Mouse (Mus musculus): ENCODE measurements at regions not wholly inside any gene's neighbourhood (a gene's known extent, or its start where the extent isn't known, plus 50 kb on each side); places are given as distances from the start of the nearest gene placed in this dataset.

GRCm38 (mm10) chr14:105815827-105816226 is 80.8 kb downstream of the Spry2 start:
- DNase-seq (ENCODE audit: low spot score) = no peak
- Histone ChIP-seq H3K9me3 (ENCODE audit: control insufficient read depth, low read length) (no peaks in the 10 kb centered on the region), H3K27ac (ENCODE audit: low read depth) (no peak overlapping the region), H3K9ac (ENCODE audit: low read length) (0 out of 2 replicates have a peak overlapping the region, but pooled peaks have one; percentile 10), H3K4me3 (ENCODE audit: low read depth, low read length) (0 out of 2 replicates have a peak overlapping the region, but pooled peaks have one; percentile 5), H3K27me3 (replicated peaks; ENCODE audit: control insufficient read depth, insufficient read depth, low read length) (no peaks in the 10 kb centered on the region), H3K4me1 (replicated peaks; ENCODE audit: control insufficient read depth, insufficient read depth, low read length) (peaks cover 4% of the 10 kb centered on the region; the same call in 1 of the 2 replicates), H3K4me2 (ENCODE audit: low read length) (peak overlapping the region; percentile 51), H3K36me3 (ENCODE audit: control insufficient read depth, insufficient read depth, low read length) (no peaks in the 10 kb centered on the region)
- ATAC-seq (replicated peaks; ENCODE audit: low FRiP score, low TSS enrichment, low read depth) = peak; percentile 76
- 17% methylated on average over 6 of the region's 6 CpGs for WGBS

GRCm38 (mm10) chr14:105815281-105815680 is 81.3 kb downstream of the Spry2 start:
- 15% methylated on average over 12 of the region's 12 CpGs for WGBS
- H3K27ac ChIP-seq (ENCODE audit: low read depth) = no peak overlapping the region
- DNase-seq (ENCODE audit: low spot score) = peak; percentile 68
- H3K4me2 ChIP-seq (ENCODE audit: low read length) = peak overlapping the region; percentile 51
- peak; percentile 72 for ATAC-seq (replicated peaks; ENCODE audit: low FRiP score, low TSS enrichment, low read depth)
- H3K36me3 ChIP-seq (ENCODE audit: control insufficient read depth, insufficient read depth, low read length) = no peaks in the 10 kb centered on the region
- H3K9me3 ChIP-seq (ENCODE audit: control insufficient read depth, low read length) = no peaks in the 10 kb centered on the region
- no peaks in the 10 kb centered on the region for H3K27me3 ChIP-seq (replicated peaks; ENCODE audit: control insufficient read depth, insufficient read depth, low read length)
- H3K4me1 ChIP-seq (replicated peaks; ENCODE audit: control insufficient read depth, insufficient read depth, low read length) = peaks cover 4% of the 10 kb centered on the region; the same call in 1 of the 2 replicates
- H3K4me3 ChIP-seq (ENCODE audit: low read depth, low read length) = 0 out of 2 replicates have a peak overlapping the region, but pooled peaks have one; percentile 5
- H3K9ac ChIP-seq (ENCODE audit: low read length) = 0 out of 2 replicates have a peak overlapping the region, but pooled peaks have one; percentile 10

DNA sequence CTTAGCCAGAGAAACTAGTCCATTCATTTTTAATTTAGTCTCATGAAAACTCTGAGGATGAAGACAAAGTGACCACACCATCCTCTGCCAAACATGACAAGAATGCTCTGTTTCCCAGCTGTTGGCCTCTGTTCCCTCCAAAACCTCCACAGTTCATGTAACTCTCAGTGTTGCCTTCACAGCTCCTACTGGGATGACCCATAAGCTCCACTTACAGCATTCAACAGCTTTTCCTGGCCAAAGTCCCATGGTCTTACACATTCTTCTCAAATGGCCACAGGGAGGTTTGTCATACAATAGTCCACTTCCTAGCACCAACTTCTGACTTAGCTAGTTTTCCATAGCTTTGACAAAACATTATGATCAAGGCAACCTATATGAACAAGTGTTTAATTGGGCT is 83.0 kb downstream of the Spry2 start:
- no peak for ATAC-seq (replicated peaks; ENCODE audit: low FRiP score, low TSS enrichment, low read depth)
- Histone ChIP-seq H3K4me1 (replicated peaks; ENCODE audit: control insufficient read depth, insufficient read depth, low read length) (peaks cover 4% of the 10 kb centered on the region; the same call in 1 of the 2 replicates), H3K9ac (ENCODE audit: low read length) (no peak overlapping the region)

DNA sequence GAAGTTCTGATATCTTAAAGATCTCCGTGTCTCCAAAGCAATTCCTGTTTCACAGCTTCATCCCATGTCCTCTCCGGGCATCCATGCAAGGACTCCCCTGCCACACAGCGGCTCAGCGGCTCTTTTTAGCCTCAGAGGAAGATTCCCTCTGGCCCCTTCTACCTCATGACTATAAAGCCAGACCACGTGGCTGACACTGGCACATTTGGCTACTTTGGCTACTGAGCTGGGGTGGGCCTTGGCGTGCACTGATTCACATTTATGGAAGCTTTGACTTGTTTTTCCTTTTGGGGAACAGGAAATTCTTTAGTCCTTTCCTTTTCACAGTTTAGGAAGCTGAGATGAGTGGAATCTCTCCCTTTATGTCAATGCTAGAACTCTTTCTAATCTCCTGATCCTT is 83.5 kb downstream of the Spry2 start:
- no peak overlapping the region for H3K9ac ChIP-seq (ENCODE audit: low read length)
- no peak overlapping the region for H3K4me3 ChIP-seq (ENCODE audit: low read depth, low read length)
- H3K27me3 ChIP-seq (replicated peaks; ENCODE audit: control insufficient read depth, insufficient read depth, low read length) = no peaks in the 10 kb centered on the region
- no peaks in the 10 kb centered on the region for H3K36me3 ChIP-seq (ENCODE audit: control insufficient read depth, insufficient read depth, low read length)
- H3K9me3 ChIP-seq (ENCODE audit: control insufficient read depth, low read length) = no peaks in the 10 kb centered on the region
- no peak overlapping the region for H3K4me2 ChIP-seq (ENCODE audit: low read length)
- WGBS = 87% methylated on average over 6 of the region's 6 CpGs
- no peak overlapping the region for H3K27ac ChIP-seq (ENCODE audit: low read depth)
- peaks cover 4% of the 10 kb centered on the region; the same call in 1 of the 2 replicates for H3K4me1 ChIP-seq (replicated peaks; ENCODE audit: control insufficient read depth, insufficient read depth, low read length)
- DNase-seq (ENCODE audit: low spot score) (no peak), ATAC-seq (replicated peaks; ENCODE audit: low FRiP score, low TSS enrichment, low read depth) (no peak)

More for the DNA sequence above, 83.0 kb downstream of the Spry2 start:
- Histone ChIP-seq H3K27me3 (replicated peaks; ENCODE audit: control insufficient read depth, insufficient read depth, low read length) (no peaks in the 10 kb centered on the region), H3K27ac (ENCODE audit: low read depth) (no peak overlapping the region), H3K4me3 (ENCODE audit: low read depth, low read length) (no peak overlapping the region), H3K36me3 (ENCODE audit: control insufficient read depth, insufficient read depth, low read length) (no peaks in the 10 kb centered on the region), H3K9me3 (ENCODE audit: control insufficient read depth, low read length) (no peaks in the 10 kb centered on the region), H3K4me2 (ENCODE audit: low read length) (no peak overlapping the region)
- no peak for DNase-seq (ENCODE audit: low spot score)

GRCm38 (mm10) chr14:105805762-105806161 is 90.9 kb downstream of the Spry2 start:
- ATAC-seq (replicated peaks; ENCODE audit: low FRiP score, low TSS enrichment, low read depth) (no peak), DNase-seq (ENCODE audit: low spot score) (no peak)
- H3K4me3 ChIP-seq (ENCODE audit: low read depth, low read length) = no peak overlapping the region
- WGBS = 81% methylated on average over 6 of the region's 6 CpGs
- no peak overlapping the region for H3K9ac ChIP-seq (ENCODE audit: low read length)
- H3K27ac ChIP-seq (ENCODE audit: low read depth) = no peak overlapping the region
- no peaks in the 10 kb centered on the region for H3K36me3 ChIP-seq (ENCODE audit: control insufficient read depth, insufficient read depth, low read length)
- no peaks in the 10 kb centered on the region for H3K27me3 ChIP-seq (replicated peaks; ENCODE audit: control insufficient read depth, insufficient read depth, low read length)
- H3K4me1 ChIP-seq (replicated peaks; ENCODE audit: control insufficient read depth, insufficient read depth, low read length) = 0 out of 2 replicates have a peak, but pooled peaks cover 8% of the 10 kb centered on the region
- H3K9me3 ChIP-seq (ENCODE audit: control insufficient read depth, low read length) = no peaks in the 10 kb centered on the region
- H3K4me2 ChIP-seq (ENCODE audit: low read length) = no peak overlapping the region

DNA sequence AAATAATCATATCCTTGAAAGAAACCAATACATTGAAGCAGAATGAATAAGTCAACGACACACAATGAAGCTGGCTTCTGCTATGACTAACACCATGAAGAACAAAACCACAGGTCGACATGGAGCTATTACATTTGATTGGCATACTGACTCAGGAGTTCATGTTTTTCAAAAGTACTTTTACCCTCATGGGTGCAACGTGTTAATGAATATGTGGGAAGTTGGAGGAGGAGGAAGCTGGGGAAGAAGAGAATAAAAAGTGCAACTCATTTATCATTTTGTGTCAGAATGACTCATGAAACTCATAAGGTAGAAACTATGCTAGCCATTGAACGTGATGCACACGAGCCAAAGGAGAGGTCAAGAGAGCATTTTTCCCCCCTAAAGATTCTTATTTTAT is 91.3 kb downstream of the Spry2 start:
- 0 out of 2 replicates have a peak, but pooled peaks cover 8% of the 10 kb centered on the region for H3K4me1 ChIP-seq (replicated peaks; ENCODE audit: control insufficient read depth, insufficient read depth, low read length)
- no peak for ATAC-seq (replicated peaks; ENCODE audit: low FRiP score, low TSS enrichment, low read depth)
- 75% methylated on average over 5 of the region's 5 CpGs for WGBS
- no peaks in the 10 kb centered on the region for H3K36me3 ChIP-seq (ENCODE audit: control insufficient read depth, insufficient read depth, low read length)
- no peak overlapping the region for H3K9ac ChIP-seq (ENCODE audit: low read length)
- no peak overlapping the region for H3K4me3 ChIP-seq (ENCODE audit: low read depth, low read length)
- H3K27ac ChIP-seq (ENCODE audit: low read depth) = no peak overlapping the region
- no peak overlapping the region for H3K4me2 ChIP-seq (ENCODE audit: low read length)
- H3K27me3 ChIP-seq (replicated peaks; ENCODE audit: control insufficient read depth, insufficient read depth, low read length) = no peaks in the 10 kb centered on the region
- no peaks in the 10 kb centered on the region for H3K9me3 ChIP-seq (ENCODE audit: control insufficient read depth, low read length)
- DNase-seq (ENCODE audit: low spot score) = no peak

GRCm38 (mm10) chr14:105804761-105805160 is 91.9 kb downstream of the Spry2 start:
- ATAC-seq (replicated peaks; ENCODE audit: low FRiP score, low TSS enrichment, low read depth) = no peak
- no peak overlapping the region for H3K4me2 ChIP-seq (ENCODE audit: low read length)
- no peak for DNase-seq (ENCODE audit: low spot score)
- no peaks in the 10 kb centered on the region for H3K9me3 ChIP-seq (ENCODE audit: control insufficient read depth, low read length)
- H3K36me3 ChIP-seq (ENCODE audit: control insufficient read depth, insufficient read depth, low read length) = no peaks in the 10 kb centered on the region
- H3K27ac ChIP-seq (ENCODE audit: low read depth) = no peak overlapping the region
- H3K4me3 ChIP-seq (ENCODE audit: low read depth, low read length) = no peak overlapping the region
- H3K4me1 ChIP-seq (replicated peaks; ENCODE audit: control insufficient read depth, insufficient read depth, low read length) = 0 out of 2 replicates have a peak, but pooled peaks cover 8% of the 10 kb centered on the region
- no peak overlapping the region for H3K9ac ChIP-seq (ENCODE audit: low read length)
- no peaks in the 10 kb centered on the region for H3K27me3 ChIP-seq (replicated peaks; ENCODE audit: control insufficient read depth, insufficient read depth, low read length)
- WGBS = 72% methylated on average over 5 of the region's 5 CpGs

- no peak for DNase-seq (ENCODE audit: low spot score)
- Histone ChIP-seq H3K4me3 (ENCODE audit: low read depth, low read length) (no peak overlapping the region), H3K27me3 (replicated peaks; ENCODE audit: control insufficient read depth, insufficient read depth, low read length) (no peaks in the 10 kb centered on the region), H3K36me3 (ENCODE audit: control insufficient read depth, insufficient read depth, low read length) (no peaks in the 10 kb centered on the region), H3K4me1 (replicated peaks; ENCODE audit: control insufficient read depth, insufficient read depth, low read length) (0 out of 2 replicates have a peak, but pooled peaks cover 8% of the 10 kb centered on the region), H3K27ac (ENCODE audit: low read depth) (peak overlapping the region; percentile 69), H3K9ac (ENCODE audit: low read length) (no peak overlapping the region), H3K4me2 (ENCODE audit: low read length) (peak overlapping the region; percentile 41), H3K9me3 (ENCODE audit: control insufficient read depth, low read length) (no peaks in the 10 kb centered on the region)
- WGBS = 45% methylated on average over 7 of the region's 7 CpGs
- ATAC-seq (replicated peaks; ENCODE audit: low FRiP score, low TSS enrichment, low read depth) = peak; percentile 16; the same call in 1 of the 2 replicates
These were observed 93.3 kb downstream of the Spry2 start for GRCm38 (mm10) chr14:105803281-105803680.
